Mouse (Mus musculus) cerebellum, postnatal 14 days (tissue): Measurements from ENCODE around the gene Snapc2.
A peak's percentile ranks its signal among the peaks of the same experiment; 100 is the strongest.

Experiments used
- DNase-seq, 2 experiments: peaks; one replicate each; pipeline ENCODE4 v3.0.0; 2021; ENCODE audit warnings: mixed read lengths in 2 of 2

Gene Snapc2

GRCm38 (mm10) chr8:4252934-4253841, at the start of gene Snapc2:
Snapc2 (plus strand) TSS chr8:4253080.
- peak; percentile 95 to 96 for DNase-seq

- DNase-seq, result no peak
These were observed 47.4 kb upstream of the Snapc2 start for GRCm38 (mm10) chr8:4205246-4206123.

GRCm38 (mm10) chr8:4206182-4207015, 46.5 kb upstream of the Snapc2 start:
- peak; percentile 48 to 61 for DNase-seq

- no peak for DNase-seq
These were observed 45.9 kb upstream of the Snapc2 start for GRCm38 (mm10) chr8:4207016-4207350.

GRCm38 (mm10) chr8:4211097-4211496, 41.8 kb upstream of the Snapc2 start:
- no peak for DNase-seq

- DNase-seq, result peak in 1 of 2 experiments; percentile 47
These were observed 40.1 kb upstream of the Snapc2 start for GRCm38 (mm10) chr8:4212809-4213209.

- peak in 1 of 2 experiments; percentile 47 for DNase-seq
These were observed 39.5 kb upstream of the Snapc2 start for GRCm38 (mm10) chr8:4213210-4214005.

- peak in 1 of 2 experiments; percentile 24 for DNase-seq
These were observed 38.6 kb upstream of the Snapc2 start for GRCm38 (mm10) chr8:4214006-4214980.

- no peak for DNase-seq
These were observed 36.6 kb upstream of the Snapc2 start for GRCm38 (mm10) chr8:4216296-4216695.

GRCm38 (mm10) chr8:4216791-4217621, 35.9 kb upstream of the Snapc2 start, which contains the start of gene Prr36:
Prr36 (minus strand) TSS chr8:4217459.
- DNase-seq, result peak; percentile 88 to 89

- no peak for DNase-seq
These were observed 33.3 kb upstream of the Snapc2 start for GRCm38 (mm10) chr8:4219617-4220016.

- DNase-seq, result no peak
These were observed 30.8 kb upstream of the Snapc2 start for GRCm38 (mm10) chr8:4222059-4222458.

- DNase-seq, result peak in 1 of 2 experiments; percentile 1
These were observed 26.6 kb upstream of the Snapc2 start for GRCm38 (mm10) chr8:4226323-4226722.

- peak in 1 of 2 experiments; percentile 6 for DNase-seq
These were observed 26.0 kb upstream of the Snapc2 start, which contains the start of gene Lrrc8e for GRCm38 (mm10) chr8:4226739-4227347. Lrrc8e (plus strand) TSS chr8:4226827.

GRCm38 (mm10) chr8:4227919-4228318, 25.0 kb upstream of the Snapc2 start:
- no peak for DNase-seq

- DNase-seq, result no peak
These were observed 23.1 kb upstream of the Snapc2 start for GRCm38 (mm10) chr8:4229784-4230183.

- peak in 1 of 2 experiments; percentile 2 for DNase-seq
These were observed 22.1 kb upstream of the Snapc2 start for GRCm38 (mm10) chr8:4230612-4231351.

- DNase-seq, result no peak
These were observed 15.0 kb upstream of the Snapc2 start for GRCm38 (mm10) chr8:4237814-4238433.
